Comparison of ENCODE assay signal across 12 mouse cellular contexts in the genomic region with DNA sequence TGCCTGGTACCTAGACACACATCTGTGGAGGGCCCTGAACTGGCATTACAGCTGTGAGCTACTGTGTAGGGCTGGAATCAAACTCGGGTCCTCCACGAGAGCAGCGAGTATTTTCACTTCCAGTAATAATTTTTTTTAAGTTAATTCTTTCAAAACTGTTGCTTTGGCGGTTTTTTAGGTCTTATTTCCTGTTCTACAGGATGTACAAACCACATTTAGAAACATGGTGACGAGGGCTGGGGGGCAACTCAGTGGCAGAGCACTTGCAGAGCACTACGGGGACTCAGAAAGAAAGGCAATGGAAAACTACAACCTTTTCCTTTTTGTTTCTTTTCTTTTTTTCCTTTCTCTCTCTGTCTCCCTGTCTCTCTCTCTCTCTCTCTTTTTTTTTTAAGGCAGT. TPM values are rescaled to one million over a fixed set of nuclear protein-coding genes. Genes with fewer than 3 reads are reported as not detected.
DNase-seq lines count a peak whose midpoint lies in the region; ATAC-seq and TF ChIP-seq lines count a peak whose summit lies in the region.
"Had no signal": no experiment of that assay in that cellular context is flagged by ENCODE, and none has a peak within 500 bp of the region (broad histone marks: within the 10 kb centered on the region; RNA-seq: fewer than 3 reads in every experiment).

No protein-coding gene starts in this region.

- H3K36me3 ChIP-seq in heart, embryonic 11.5 days (ENCODE audit: control insufficient read depth, insufficient read depth, low read length) = no peaks in the 10 kb centered on the region
- H3K36me3 ChIP-seq in spleen, adult 2 months (ENCODE audit: control insufficient read depth, insufficient read depth, low read length) = no peaks in the 10 kb centered on the region
- H3K36me3 ChIP-seq: embryonic facial prominence, embryonic 13.5 days; midbrain, embryonic 12.5 days had no signal

- TF ChIP-seq POLR2A in spleen, adult 2 months (IDR thresholded peaks at IDR 0.05; ENCODE audit: low read depth, low read length) = no peak

- no peak for ATAC-seq in heart, embryonic 11.5 days (replicated peaks; ENCODE audit: insufficient number of reproducible peaks, low FRiP score, low TSS enrichment)
- peak; percentile 72 for ATAC-seq in inflammation-experienced regulatory T-cells, adult 6 months

- H3K9ac ChIP-seq in heart, embryonic 11.5 days (ENCODE audit: low read depth, low read length) = no peak overlapping the region
- H3K9ac ChIP-seq: embryonic facial prominence, embryonic 13.5 days; hindbrain, embryonic 14.5 days; midbrain, embryonic 12.5 days had no signal

- 72% methylated on average over 6 of the region's 6 CpGs for WGBS in heart, embryonic 11.5 days (ENCODE audit: insufficient replicate concordance)
- WGBS in spleen, adult 2 months = 1% methylated on average over 6 of the region's 6 CpGs

- H3K4me3 ChIP-seq in heart, embryonic 11.5 days (ENCODE audit: low read depth, low read length) = no peak overlapping the region
- no peak overlapping the region for H3K4me3 ChIP-seq in spleen, adult 2 months (ENCODE audit: extremely low read depth, insufficient read depth, insufficient read length)
- H3K4me3 ChIP-seq: embryonic facial prominence, embryonic 13.5 days; midbrain, embryonic 12.5 days had no signal

- H3K27me3 ChIP-seq in heart, embryonic 11.5 days (ENCODE audit: control insufficient read depth, insufficient read depth, low read length) = no peaks in the 10 kb centered on the region
- H3K27me3 ChIP-seq in spleen, adult 2 months (ENCODE audit: control insufficient read depth, insufficient read depth, low read length) = no peaks in the 10 kb centered on the region
- H3K27me3 ChIP-seq: embryonic facial prominence, embryonic 13.5 days; midbrain, embryonic 12.5 days had no signal

- intact Hi-C loops in heart, postnatal 10 days (cut with DNase I) = no loop called here

- no peak overlapping the region for H3K4me2 ChIP-seq in heart, embryonic 11.5 days
- H3K4me2 ChIP-seq: embryonic facial prominence, embryonic 13.5 days; hindbrain, embryonic 14.5 days; midbrain, embryonic 12.5 days had no signal

- H3K4me1 ChIP-seq in heart, embryonic 11.5 days (ENCODE audit: control insufficient read depth, insufficient read depth, low read length) = peaks cover 15% of the 10 kb centered on the region
- peaks cover 43% of the 10 kb centered on the region for H3K4me1 ChIP-seq in spleen, adult 2 months (ENCODE audit: control insufficient read depth, insufficient read depth, insufficient read length)

- 0 out of 2 replicates have a peak overlapping the region, but pooled peaks have one; percentile 2 for H3K27ac ChIP-seq in heart, embryonic 11.5 days (ENCODE audit: low read depth, low read length)
- peak overlapping the region; percentile 92 for H3K27ac ChIP-seq in spleen, adult 2 months (ENCODE audit: insufficient read depth, low read length)
- H3K27ac ChIP-seq: embryonic facial prominence, embryonic 13.5 days; hindbrain, embryonic 14.5 days; midbrain, embryonic 12.5 days had no signal

- H3K9me3 ChIP-seq in heart, embryonic 11.5 days (replicated peaks; ENCODE audit: control insufficient read depth, low read length) = no peaks in the 10 kb centered on the region
- H3K9me3 ChIP-seq: embryonic facial prominence, embryonic 13.5 days; midbrain, embryonic 12.5 days had no signal

- no peak for TF ChIP-seq CTCF in spleen, adult 2 months (IDR thresholded peaks at IDR 0.05; ENCODE audit: extremely low read depth, insufficient read depth, insufficient read length, insufficient replicate concordance)

- DNase-seq in heart, postnatal 10 days = no peak
- DNase-seq in CD4-positive helper T cell, adult 2 months (ENCODE audit: low read depth, low spot score) = peak; percentile 89
- DNase-seq in spleen, adult 2 months (ENCODE audit: low read depth in 1 of 2, low spot score in 2 of 2) = peak; percentile 63 to 67
- no peak for DNase-seq in frontal cortex, postnatal 36 days (ENCODE audit: low spot score in 2 of 2)
- DNase-seq in ovary, postnatal 10 days (ENCODE audit: low spot score) = no peak
- DNase-seq in cerebellum, adult 11 months = no peak
- DNase-seq: cerebellum, adult 11-12 months had no signal

RNA-seq across cellular contexts. Expression of gene Ankrd11, which starts 7.9 kb away (rescaled TPM):
- 49.5 and 51.3 TPM in 2 replicates for polyA plus RNA-seq in heart, embryonic 11.5 days (2014; fragmentation: Nextera tagmentation; extraction: Ambion mirVana)
- 10 to 100 TPM; 83.6 to 84.5 TPM for total RNA-seq in heart, postnatal 10 days (2021)
- polyA plus RNA-seq in inflammation-experienced regulatory T-cells, adult 6 months (2017; shearing (Covaris generic)) = 100 to 1,000 TPM in 1 of 3 experiments, 10 to 100 TPM in 2; 54.0 to 105 (median 84.1) TPM
- polyA plus RNA-seq in spleen, adult 2 months (2012; rRNA removed) = 76.3 and 77.7 TPM in 2 replicates

RNA-seq across cellular contexts. Expression of gene Spg7, which starts 28.6 kb away (rescaled TPM):
- polyA plus RNA-seq in heart, embryonic 11.5 days (2014; fragmentation: Nextera tagmentation; extraction: Ambion mirVana) = 48.7 and 49.4 TPM in 2 replicates
- total RNA-seq in heart, postnatal 10 days (2021) = 10 to 100 TPM; 72.8 to 80.3 TPM
- polyA plus RNA-seq in inflammation-experienced regulatory T-cells, adult 6 months (2017; shearing (Covaris generic)) = 10 to 100 TPM; 16.5 to 35.2 (median 19.0) TPM
- 62.6 and 74.1 TPM in 2 replicates for polyA plus RNA-seq in spleen, adult 2 months (2012; rRNA removed)

Comparison
In these comparisons a context has a peak if more than half of its experiments do, and no peak if none do; other contexts are left out.
1. DNase-seq: peak in CD4-positive helper T cell, adult 2 months (single experiment) and spleen, adult 2 months (2 of 2); none in heart, postnatal 10 days (0 of 2), frontal cortex, postnatal 36 days (0 of 2), ovary, postnatal 10 days (single experiment) and cerebellum, adult 11 months (single experiment).